In the genomic region with DNA sequence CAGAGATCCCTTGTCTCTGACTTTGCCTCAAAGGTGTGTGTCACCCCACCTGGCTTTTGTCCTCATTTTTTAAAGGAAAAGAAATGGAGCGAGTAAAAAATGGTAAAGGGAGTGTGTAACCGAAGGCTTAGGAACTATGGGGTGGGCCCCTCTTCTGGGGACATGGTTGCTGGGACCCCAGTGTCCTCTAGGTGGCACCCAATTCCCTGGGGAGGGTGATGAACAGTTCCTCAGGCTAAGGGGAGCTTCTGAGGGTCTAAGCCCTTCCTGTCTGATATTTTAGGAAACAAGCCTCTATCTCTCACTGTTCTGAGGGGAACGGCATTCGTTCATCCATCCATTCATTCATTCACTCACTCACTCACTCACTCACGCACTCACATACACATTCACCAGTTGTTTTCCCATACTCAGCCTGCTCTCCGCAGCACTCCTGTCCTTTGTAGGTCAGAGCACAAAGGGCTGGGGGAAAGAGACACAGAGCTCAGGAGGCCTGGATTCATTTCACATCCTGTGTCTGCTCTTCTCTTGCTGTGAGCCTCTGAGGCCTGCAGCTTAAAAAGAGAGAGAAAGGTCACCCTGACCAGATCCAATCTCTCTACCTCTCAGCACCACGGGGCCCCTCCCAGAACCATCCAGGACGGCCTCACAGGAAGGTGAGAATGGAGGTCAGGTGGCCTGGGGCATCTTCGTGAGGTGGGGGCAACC, we compare ENCODE assay signal across 8 mouse cellular contexts. TPM values are rescaled to one million over a fixed set of nuclear protein-coding genes. Genes with fewer than 3 reads are reported as not detected.
DNase-seq lines count a peak whose midpoint lies in the region; ATAC-seq and TF ChIP-seq lines count a peak whose summit lies in the region.
"Had no signal": no experiment of that assay in that cellular context is flagged by ENCODE, and none has a peak within 500 bp of the region (broad histone marks: within the 10 kb centered on the region; RNA-seq: fewer than 3 reads in every experiment).

No protein-coding gene starts in this region.

- no peak overlapping the region for H3K4me3 ChIP-seq in kidney, embryonic 14.5 days (ENCODE audit: low read length)
- no peak overlapping the region for H3K4me3 ChIP-seq in E14TG2a.4 (replicated peaks; ENCODE audit: low read length)
- H3K4me3 ChIP-seq: liver, embryonic 13.5 days had no signal

- no peak overlapping the region for H3K9ac ChIP-seq in kidney, embryonic 14.5 days (ENCODE audit: low read depth, low read length)
- H3K9ac ChIP-seq: liver, embryonic 13.5 days had no signal

- 50% methylated on average over 9 of the region's 9 CpGs for WGBS in kidney, embryonic 14.5 days

- DNase-seq in kidney, postnatal 10 days, result peak; percentile 33
- peak; percentile 73 to 78 for DNase-seq in B cell, adult 2 months
- DNase-seq in embryo, embryonic 9.5 days (ENCODE audit: extremely low spot score), result peak; percentile 48
- peak; percentile 17 for DNase-seq in right cerebral cortex, postnatal 4 days
- no peak for DNase-seq in neural tube, embryonic 10.5 days (ENCODE audit: extremely low spot score, low spot score)
- DNase-seq: liver, embryonic 13.5 days had no signal

- TF ChIP-seq CTCF in E14TG2a.4 (conservative IDR thresholded peaks at IDR 0.05; ENCODE audit: low read length), result peak; percentile 74

- no peak overlapping the region for H3K27ac ChIP-seq in kidney, embryonic 14.5 days (ENCODE audit: low read depth, low read length)
- H3K27ac ChIP-seq: liver, embryonic 13.5 days had no signal

- no peak for ATAC-seq in kidney, embryonic 14.5 days (ENCODE audit: low FRiP score, low TSS enrichment)

- H3K9me3 ChIP-seq in kidney, embryonic 14.5 days (ENCODE audit: control insufficient read depth, low read length), result no peaks in the 10 kb centered on the region
- H3K9me3 ChIP-seq in E14TG2a.4 (ENCODE audit: low read length), result no peaks in the 10 kb centered on the region
- H3K9me3 ChIP-seq: liver, embryonic 13.5 days had no signal

- H3K27me3 ChIP-seq in kidney, embryonic 14.5 days (ENCODE audit: control insufficient read depth, insufficient read depth, low read length), result no peaks in the 10 kb centered on the region
- peaks cover 3% of the 10 kb centered on the region for H3K27me3 ChIP-seq in E14TG2a.4 (ENCODE audit: insufficient read depth, low read length)

- H3K36me3 ChIP-seq in kidney, embryonic 14.5 days (ENCODE audit: control insufficient read depth, insufficient read depth, low read length), result no peaks in the 10 kb centered on the region
- no peaks in the 10 kb centered on the region for H3K36me3 ChIP-seq in E14TG2a.4 (ENCODE audit: insufficient read depth, low read length)
- H3K36me3 ChIP-seq: liver, embryonic 13.5 days had no signal

- no peak overlapping the region for H3K4me2 ChIP-seq in kidney, embryonic 14.5 days (replicated peaks; ENCODE audit: low read depth, low read length)
- H3K4me2 ChIP-seq: liver, embryonic 13.5 days had no signal

- 0 out of 2 replicates have a peak, but pooled peaks cover 4% of the 10 kb centered on the region for H3K4me1 ChIP-seq in kidney, embryonic 14.5 days (ENCODE audit: control insufficient read depth, insufficient read depth, low read length)
- H3K4me1 ChIP-seq in E14TG2a.4 (replicated peaks; ENCODE audit: low read depth, low read length), result peaks cover 76% of the 10 kb centered on the region

RNA-seq across cellular contexts. Expression of gene Hand1, which starts 36.3 kb away (rescaled TPM):
- polyA plus RNA-seq in kidney, embryonic 14.5 days (2014; fragmentation: Nextera tagmentation; extraction: Ambion mirVana), result not detected in 2 replicates
